Mouse (Mus musculus): ENCODE results near the gene Naa30. TPM values are rescaled to one million over a fixed set of nuclear protein-coding genes. Genes with fewer than 3 reads are reported as not detected.

Naa30 gene
- 24.0 and 27.1 TPM in 2 replicates for polyA plus RNA-seq (2012; rRNA removed)

GRCm38 (mm10) chr14:49171867-49172581 is at the start of gene Naa30:
Naa30 (plus strand) TSS chr14:49172226.

Other genes with a start within 250 kb of the Naa30 start
- 19.9 and 21.6 TPM in 2 replicates for gene Ap5m1, start 106.1 kb upstream of the Naa30 start, polyA plus RNA-seq (2012; rRNA removed)
- gene Exoc5, start 105.6 kb upstream of the Naa30 start, polyA plus RNA-seq (2012; rRNA removed) = 51.1 and 54.2 TPM in 2 replicates
- 0.09 and 0.12 TPM in 2 replicates for gene ccdc198, start 73.2 kb downstream of the Naa30 start, polyA plus RNA-seq (2012; rRNA removed)

All from central nervous system, embryonic 14 days (tissue).